Mouse (Mus musculus): Measurements from ENCODE around the gene Tnip3.

DNA sequence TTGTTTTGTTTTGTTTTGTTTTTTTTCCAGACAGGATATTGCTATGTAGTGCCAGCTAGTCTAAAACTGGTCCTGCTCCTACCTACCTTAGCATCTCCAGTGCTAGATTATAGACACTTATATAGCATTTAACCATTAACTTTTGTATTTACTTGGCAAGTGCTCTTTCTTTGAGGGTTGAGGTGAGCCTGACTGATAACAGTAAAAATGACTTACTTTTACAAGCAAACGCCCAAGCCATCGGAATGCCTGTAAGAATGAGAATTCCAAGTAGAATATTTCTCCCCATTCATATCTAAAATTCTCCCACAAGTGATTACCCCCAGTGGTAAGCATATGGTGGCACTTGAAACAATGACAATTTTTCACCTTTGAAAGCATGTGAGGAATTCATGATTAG is 105.5 kb downstream of the Tnip3 start:
- TF ChIP-seq CTCF (conservative IDR thresholded peaks at IDR 0.05; ENCODE audit: low read length) = no peak
- TF ChIP-seq POU5F1 (IDR thresholded peaks at IDR 0.05; ENCODE audit: borderline replicate concordance, low read length) = no peak
